Mouse (Mus musculus): ENCODE measurements around the gene Tmc4.
"Not testable (repeated sequence)": the region's sequence is repeated elsewhere in the genome, so short reads cannot be mapped to it uniquely, and the experiment has no call there.

Gene Tmc4

DNA sequence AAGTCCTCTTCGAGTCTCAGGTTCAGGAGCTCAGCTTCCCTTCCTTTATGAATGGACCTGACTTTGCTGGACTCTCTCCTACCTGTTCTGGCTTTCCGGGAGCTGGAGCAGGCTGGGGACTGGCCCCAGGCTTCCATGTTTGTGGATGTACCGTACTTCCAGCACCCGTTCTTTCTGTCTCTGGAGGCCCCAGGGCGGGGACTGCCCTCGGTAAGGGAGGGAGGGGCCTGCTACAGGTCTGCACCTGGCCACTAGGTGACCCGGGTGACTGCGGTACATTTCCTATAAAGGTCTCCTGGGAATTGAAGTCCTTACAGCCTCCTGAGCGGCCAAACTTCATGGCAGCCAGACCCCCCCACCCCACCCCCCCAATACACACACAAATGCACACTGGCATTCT is at the start of gene Tmc4:
TSS of gene Tmc4 (minus strand) at position 212 of the 400 bp plus-strand sequence.
- CTCF ChIA-PET: no interaction called here

DNA sequence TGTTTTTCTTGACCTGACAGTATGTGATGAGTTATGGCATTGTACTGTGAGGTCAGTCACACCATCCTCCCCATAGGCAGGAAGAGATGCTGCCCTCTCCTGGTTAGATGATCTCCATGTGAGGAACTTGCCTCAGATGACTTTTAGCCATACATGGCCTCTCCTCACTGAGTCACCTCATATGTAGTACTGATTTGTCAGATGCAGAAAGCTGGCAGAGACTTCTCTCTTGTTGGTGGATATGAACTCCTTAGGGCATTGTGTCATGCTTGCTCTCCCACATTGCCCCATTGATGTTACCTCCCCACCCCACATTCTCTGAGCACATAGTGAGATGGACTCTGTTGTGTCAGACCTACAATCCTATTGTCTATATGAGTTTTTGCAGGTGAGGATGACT is 48.1 kb upstream of the Tmc4 start:
- CTCF ChIA-PET: not testable (repeated sequence)

DNA sequence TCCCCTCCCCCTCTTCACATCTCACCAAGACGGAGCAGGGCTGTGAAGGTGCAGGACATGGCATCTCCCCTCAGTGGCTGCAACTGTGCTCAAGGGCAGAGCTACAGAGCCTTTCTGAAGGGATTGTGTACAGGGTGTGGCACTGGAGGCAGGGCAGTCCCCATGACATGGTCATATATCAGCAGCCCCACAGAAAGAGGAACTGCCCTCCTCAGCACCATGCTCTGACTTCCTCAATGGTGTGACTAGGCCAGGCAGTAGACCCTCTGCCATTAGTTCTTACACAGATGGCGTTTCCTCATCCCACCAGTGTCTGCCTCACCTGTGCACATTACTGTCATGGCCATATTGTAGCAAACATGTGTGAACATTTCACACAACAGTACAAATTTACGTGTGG is 42.9 kb upstream of the Tmc4 start, which contains the start of gene Pirb:
TSS of gene Pirb (minus strand) at position 124 of the 400 bp plus-strand sequence.
- CTCF ChIA-PET: not testable (repeated sequence)

GRCm38 (mm10) chr7:3715249-3715648 is 37.9 kb upstream of the Tmc4 start:
- CTCF ChIA-PET: no interaction called here

- CTCF ChIA-PET: no interaction called here
Measured at GRCm38 (mm10) chr7:3712264-3712942, 35.0 kb upstream of the Tmc4 start.

GRCm38 (mm10) chr7:3709000-3709399 is 31.6 kb upstream of the Tmc4 start:
- CTCF ChIA-PET: no interaction called here

GRCm38 (mm10) chr7:3708447-3708980 is 31.2 kb upstream of the Tmc4 start:
- CTCF ChIA-PET: not testable (repeated sequence)

GRCm38 (mm10) chr7:3707568-3708413 is 30.4 kb upstream of the Tmc4 start:
- CTCF ChIA-PET: interaction anchor here (0.8 kb wide), 1 partner anchor 15 kb away, joined by 3 read pairs; the partner anchor contains the start of gene Tsen34

DNA sequence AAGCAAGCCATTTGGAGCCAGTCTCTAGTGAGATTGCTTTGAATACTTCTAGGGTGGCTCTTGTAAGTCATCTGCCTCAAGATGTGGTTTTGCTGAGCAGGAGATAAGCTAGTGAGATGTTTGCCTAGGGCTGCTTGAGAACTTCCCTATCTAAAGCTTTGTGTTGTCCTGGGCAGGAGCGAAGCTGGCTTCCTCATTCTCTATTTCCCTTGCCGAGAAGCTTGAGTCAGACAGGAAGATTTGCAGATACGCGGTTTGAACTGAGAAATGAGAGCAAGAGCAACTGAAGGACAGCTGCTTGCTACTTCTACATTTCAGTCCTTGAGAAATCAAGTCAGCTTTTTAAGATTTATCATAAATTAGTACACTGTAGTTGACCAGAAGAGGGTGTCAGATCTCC is 29.7 kb upstream of the Tmc4 start:
- CTCF ChIA-PET: interaction anchor here (0.8 kb wide), 1 partner anchor 14 kb away, joined by 3 read pairs; the partner anchor contains the start of gene Tsen34

DNA sequence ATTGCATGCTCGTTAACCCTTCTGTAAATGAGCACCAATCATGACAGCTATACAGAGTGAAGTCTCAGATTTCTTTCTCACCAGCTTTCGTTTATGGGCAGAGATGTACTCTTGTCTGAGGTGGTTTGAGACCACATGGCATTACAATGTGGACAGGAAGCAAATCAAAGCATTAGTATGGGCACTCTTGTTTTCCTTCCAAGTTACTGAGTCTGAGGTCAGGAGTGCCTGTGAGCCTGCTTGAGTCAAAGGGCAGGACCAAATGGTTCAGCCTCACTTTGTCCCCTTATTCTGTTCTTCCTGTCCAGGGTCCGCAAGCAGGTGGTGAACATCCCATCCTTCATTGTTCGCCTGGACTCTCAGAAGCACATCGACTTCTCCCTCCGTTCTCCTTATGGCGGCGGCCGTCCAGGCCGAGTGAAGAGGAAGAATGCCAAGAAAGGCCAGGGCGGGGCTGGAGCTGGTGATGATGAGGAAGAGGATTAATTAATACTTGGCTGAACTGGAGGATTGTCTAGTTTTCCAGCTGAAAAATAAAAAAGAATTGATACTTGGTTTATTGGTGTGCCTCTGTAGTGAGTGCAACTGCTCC is 29.1 kb upstream of the Tmc4 start:
- CTCF ChIA-PET: interaction anchor here (0.8 kb wide), 1 partner anchor 14 kb away, joined by 3 read pairs; the partner anchor contains the start of gene Tsen34

DNA sequence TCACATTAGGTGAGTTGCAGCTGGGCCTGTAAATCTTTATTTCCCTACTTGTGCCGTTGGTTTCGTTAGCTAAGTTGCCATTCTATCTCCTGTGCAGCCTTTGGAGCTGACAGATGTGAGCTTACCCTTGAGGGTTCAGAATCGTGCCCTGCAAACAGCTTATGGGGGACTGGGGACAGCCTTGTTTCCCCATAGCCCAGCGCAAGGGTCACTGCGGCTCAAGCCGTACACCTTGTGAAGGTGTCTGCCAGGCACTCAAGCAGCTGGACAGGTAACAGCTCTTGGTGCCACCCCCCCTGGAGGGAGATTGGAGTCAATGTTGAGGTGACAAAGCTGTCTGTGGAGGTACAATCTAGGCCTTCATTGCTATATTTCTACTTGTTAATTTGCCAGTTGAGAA is 28.6 kb upstream of the Tmc4 start:
- CTCF ChIA-PET: no interaction called here

- CTCF ChIA-PET: not testable (repeated sequence)
Measured at GRCm38 (mm10) chr7:3705461-3705860, 28.1 kb upstream of the Tmc4 start.

DNA sequence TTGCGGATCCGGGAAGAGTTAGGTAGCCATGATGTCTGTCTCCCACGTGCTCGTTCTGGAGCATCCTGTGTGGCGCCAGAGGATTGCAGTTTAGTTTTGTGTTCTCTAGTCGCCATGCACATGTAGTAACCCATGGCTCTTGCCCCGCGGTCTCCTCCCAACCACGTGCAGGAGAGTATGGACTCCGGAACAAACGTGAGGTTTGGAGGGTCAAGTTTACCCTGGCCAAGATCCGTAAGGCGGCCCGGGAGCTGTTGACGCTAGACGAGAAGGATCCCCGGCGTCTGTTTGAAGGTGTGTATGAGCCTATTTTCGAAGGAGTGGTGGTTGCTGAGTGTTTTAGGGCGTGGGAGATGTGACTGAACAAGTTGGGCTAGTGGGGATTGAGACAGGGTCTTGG is 27.1 kb upstream of the Tmc4 start:
- CTCF ChIA-PET: interaction anchor here (1.1 kb wide), 1 partner anchor 9 kb away, joined by 3 read pairs; no protein-coding TSS in a partner anchor

- CTCF ChIA-PET: interaction anchor here (1.1 kb wide), 1 partner anchor 10 kb away, joined by 3 read pairs; no protein-coding TSS in a partner anchor
Measured at GRCm38 (mm10) chr7:3703879-3704441, 26.6 kb upstream of the Tmc4 start, which contains the start of gene Rps9. TSS of gene Rps9 (plus strand) at chr7:3703993.

- CTCF ChIA-PET: interaction anchor here (1.1 kb wide), 1 partner anchor 11 kb away, joined by 3 read pairs; no protein-coding TSS in a partner anchor
Measured at GRCm38 (mm10) chr7:3703148-3703878, 26.0 kb upstream of the Tmc4 start.

DNA sequence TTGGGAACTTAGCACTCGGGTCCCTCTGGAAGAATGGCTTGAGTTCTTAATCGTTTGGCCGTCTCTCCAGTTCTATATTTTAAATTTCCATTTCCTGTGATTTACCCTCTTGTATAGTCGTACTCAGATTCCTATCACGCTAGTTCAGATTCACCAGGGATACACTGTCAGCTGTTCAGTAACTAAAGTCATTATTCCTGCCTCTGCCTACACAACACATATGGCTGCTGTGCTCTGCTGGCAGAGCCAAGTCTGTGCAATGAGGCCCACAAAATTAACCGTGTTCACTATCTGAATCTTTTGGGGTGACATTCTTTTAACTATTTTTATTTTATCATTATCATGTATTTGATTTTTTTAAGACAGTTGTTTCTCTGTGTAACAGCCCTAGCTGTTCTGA is 21.1 kb upstream of the Tmc4 start:
- CTCF ChIA-PET: no interaction called here

- CTCF ChIA-PET: not testable (repeated sequence)
Measured at GRCm38 (mm10) chr7:3694949-3695305, 17.6 kb upstream of the Tmc4 start.

DNA sequence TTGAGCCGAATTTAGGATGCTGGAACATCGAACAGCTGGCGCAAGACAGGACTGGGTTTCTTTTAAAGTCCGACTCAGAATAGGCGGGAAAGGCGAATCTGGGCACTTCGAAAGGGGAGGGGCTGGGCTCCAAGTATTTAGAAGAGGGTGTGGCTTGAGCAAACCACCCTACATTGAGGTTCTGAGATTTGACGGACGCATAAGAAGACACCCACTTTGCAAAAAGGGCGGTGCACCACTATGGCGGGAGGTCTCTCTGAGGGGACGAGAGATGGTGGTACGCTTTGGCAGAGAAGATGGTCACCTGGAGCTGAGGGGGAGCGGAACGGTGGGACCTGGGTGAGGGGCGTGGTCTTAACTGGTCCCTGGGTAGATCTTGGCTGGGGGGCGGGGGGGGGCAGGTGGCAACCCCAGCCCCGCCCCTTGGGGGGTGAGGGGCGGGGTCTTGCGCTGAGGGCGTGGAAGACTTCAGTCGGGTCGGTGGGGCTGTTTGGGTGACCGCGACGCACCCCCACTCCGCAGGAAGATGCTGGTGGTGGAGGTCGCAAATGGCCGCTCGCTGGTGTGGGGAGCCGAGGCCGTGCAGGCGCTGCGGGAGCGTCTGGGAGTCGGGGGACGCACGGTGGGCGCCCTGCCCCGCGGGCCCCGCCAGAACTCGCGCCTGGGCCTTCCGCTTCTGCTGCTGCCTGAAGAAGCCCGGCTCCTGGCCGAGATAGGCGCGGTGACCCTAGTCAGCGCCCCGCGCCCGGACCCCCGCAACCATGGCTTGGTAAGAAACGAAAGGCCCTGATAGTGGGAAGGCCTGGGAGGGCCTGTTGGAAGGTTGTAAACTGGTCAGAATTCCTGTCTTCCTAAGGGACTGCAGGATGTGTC is 17.0 kb upstream of the Tmc4 start:
- CTCF ChIA-PET: no interaction called here

- CTCF ChIA-PET: no interaction called here
Measured at GRCm38 (mm10) chr7:3693809-3694075, 16.4 kb upstream of the Tmc4 start.
